Mouse (Mus musculus) hindbrain, postnatal 0 days (tissue): Measurements from ENCODE around the gene Slc27a5. TPM values are rescaled to one million over a fixed set of nuclear protein-coding genes. Genes with fewer than 3 reads are reported as not detected.

Source experiments
- ATAC-seq: fragments of 200-750 bp; cut with Nextera tagmentation; 2 replicates; pipeline ENCODE4 v1.8.0; 2017; ENCODE audit warnings: mild to moderate bottlenecking, moderate TSS enrichment, moderate library complexity
- DNase-seq: peaks from one replicate; pipeline ENCODE4 v3.0.0-alpha.2; 2015; ENCODE audit warnings: low spot score
- H3K27ac ChIP-seq: fragments of 300-500 bp; sonication (generic); 2 replicates; pipeline ENCODE4 v1.5.1; 2014; ENCODE audit warnings: mild to moderate bottlenecking
- H3K27me3 ChIP-seq: fragments of 300-500 bp; sonication (generic); 2 replicates; pipeline ENCODE4 v1.6.1; 2014; ENCODE audit warnings: low read length, mixed read lengths; ENCODE audit not compliant: insufficient read depth
- H3K36me3 ChIP-seq: fragments of 300-500 bp; sonication (generic); 2 replicates; pipeline ENCODE4 v1.6.1; 2014; ENCODE audit warnings: low read length, mixed read lengths; ENCODE audit not compliant: insufficient read depth
- H3K4me1 ChIP-seq: fragments of 300-500 bp; sonication (generic); 2 replicates; pipeline ENCODE4 v1.6.1; 2014; ENCODE audit warnings: antibody characterized with exemption, low read length, mixed read lengths; ENCODE audit not compliant: insufficient read depth
- H3K4me2 ChIP-seq: fragments of 300-500 bp; sonication (generic); 2 replicates; pipeline ENCODE4 v1.6.1; 2014; ENCODE audit warnings: low read depth, mild to moderate bottlenecking, low read length, moderate library complexity, mixed read lengths
- H3K4me3 ChIP-seq: fragments of 300-500 bp; sonication (generic); 2 replicates; pipeline ENCODE4 v1.5.1; 2014; ENCODE audit warnings: low read length
- H3K9ac ChIP-seq: fragments of 300-500 bp; sonication (generic); replicated peaks from 2 replicates; pipeline ENCODE4 v1.6.1; 2014; ENCODE audit warnings: mild to moderate bottlenecking, low read length, moderate library complexity, mixed read lengths
- H3K9me3 ChIP-seq: fragments of 300-500 bp; sonication (generic); 2 replicates; pipeline ENCODE4 v1.6.1; 2016; ENCODE audit warnings: low read length, mixed read lengths
- CTCF ChIP-seq: IDR thresholded peaks from 2 replicates; pipeline ENCODE4 v1.5.1; 2016; ENCODE audit warnings: antibody characterized with exemption, control low read depth, low read depth
- WGBS: fragments of 180-500 bp; shearing (Covaris S2); extraction: QIAGEN DNeasy Blood & Tissue Kit; methylation state at CpG from one replicate; pipeline ENCODE4 v1.1.7; 2014; 5-methylcytosine and 5-hydroxymethylcytosine counted together
- polyA plus RNA-seq: library from polyadenylated mRNA; unstranded; fragments of >200 nt; fragmentation: Nextera tagmentation; extraction: Ambion mirVana; gene quantifications from 2 replicates; pipeline ENCODE4 v1.2.1, GENCODE M21; 2015
- total RNA-seq: library from RNA; depleted of rRNA; stranded (reverse); fragments of >200 nt; gene quantifications from 2 replicates; pipeline ENCODE4 v1.2.3, GENCODE M21; 2014

The Slc27a5 gene
- total and polyA plus RNA-seq, 2 experiments from 2014 or later = 0.29 to 1.7 TPM

DNA sequence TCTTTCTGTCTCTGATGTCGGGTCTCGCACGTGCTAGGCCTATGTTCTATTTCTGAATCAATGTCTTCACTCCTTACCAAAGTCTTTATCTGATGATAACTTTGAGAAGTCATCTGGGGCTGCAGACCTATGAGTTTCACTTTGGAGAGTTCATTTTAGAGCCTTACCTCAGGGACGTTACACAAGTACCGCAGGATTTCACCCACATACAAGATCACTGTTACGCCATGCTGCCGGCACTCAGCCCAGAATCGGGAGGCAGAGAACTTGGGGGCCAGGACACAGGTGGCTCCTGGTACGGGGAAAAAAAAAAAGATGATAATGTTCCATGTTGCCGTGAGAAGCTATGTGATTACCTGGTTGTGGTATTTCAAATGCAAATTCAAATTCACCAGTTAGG, 4.8 kb downstream of the Slc27a5 start:
- WGBS = 90% methylated on average over 10 of the region's 10 CpGs
- no peaks in the 10 kb centered on the region for H3K27me3 ChIP-seq

GRCm38 (mm10) chr7:12992222-12992621, 5.8 kb downstream of the Slc27a5 start:
- 6% methylated on average over 3 of the region's 3 CpGs for WGBS
- no peak for DNase-seq

More for the DNA sequence above, 4.8 kb downstream of the Slc27a5 start:
- no peak for TF ChIP-seq CTCF
- Histone ChIP-seq H3K27ac (no peak overlapping the region), H3K4me3 (no peak overlapping the region), H3K4me2 (no peak overlapping the region), H3K9ac (no peak overlapping the region), H3K4me1 (no peaks in the 10 kb centered on the region), H3K9me3 (no peaks in the 10 kb centered on the region), H3K36me3 (no peaks in the 10 kb centered on the region)
- DNase-seq (no peak), ATAC-seq (no peak)

DNA sequence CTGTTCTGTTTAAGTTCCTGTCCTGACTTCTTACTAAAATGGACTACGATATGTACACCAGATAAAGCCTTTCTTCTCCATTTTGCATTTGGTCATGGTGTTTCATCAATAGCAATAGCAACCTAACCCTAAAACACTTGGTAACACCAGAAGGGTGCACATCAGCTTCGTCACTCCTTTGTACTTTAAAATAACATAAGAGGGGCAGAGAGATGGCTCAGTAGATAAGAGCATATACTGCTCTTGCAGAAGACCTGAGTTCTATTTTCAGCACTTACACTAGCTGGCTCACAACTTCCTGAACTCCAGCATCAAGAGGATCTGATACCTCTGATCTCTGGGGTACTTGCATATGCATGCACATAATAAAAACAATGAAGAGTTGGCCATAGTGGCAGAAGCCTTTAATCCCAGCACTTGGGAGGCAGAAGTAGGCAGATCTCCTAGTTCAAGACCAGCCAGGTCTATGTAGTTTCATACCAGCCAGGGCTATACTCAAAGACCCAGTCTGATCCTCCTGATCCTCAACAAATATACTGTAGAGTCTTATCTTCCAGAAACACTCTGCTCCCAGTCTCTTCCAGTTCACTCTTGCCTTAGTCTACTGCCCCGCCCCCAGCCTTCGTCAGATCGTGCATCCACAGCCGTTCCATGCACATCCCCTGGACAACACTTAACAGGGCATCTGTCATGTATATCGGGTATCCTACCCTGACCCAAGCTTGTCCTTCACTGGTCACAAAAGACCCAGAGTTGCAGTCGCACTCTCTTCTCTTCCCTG, 10.4 kb downstream of the Slc27a5 start:
- Histone ChIP-seq H3K36me3 (no peaks in the 10 kb centered on the region), H3K9me3 (no peaks in the 10 kb centered on the region), H3K27ac (no peak overlapping the region), H3K27me3 (no peaks in the 10 kb centered on the region), H3K9ac (no peak overlapping the region), H3K4me2 (no peak overlapping the region), H3K4me1 (no peaks in the 10 kb centered on the region), H3K4me3 (no peak overlapping the region)
- DNase-seq = no peak
- no peak for TF ChIP-seq CTCF
- WGBS = 86% methylated on average over 8 of the region's 8 CpGs
- ATAC-seq = no peak

More at GRCm38 (mm10) chr7:12992222-12992621, 5.8 kb downstream of the Slc27a5 start:
- Histone ChIP-seq H3K9me3 (no peaks in the 10 kb centered on the region), H3K4me2 (no peak overlapping the region), H3K27me3 (no peaks in the 10 kb centered on the region), H3K4me1 (no peaks in the 10 kb centered on the region), H3K9ac (no peak overlapping the region), H3K27ac (no peak overlapping the region), H3K36me3 (no peaks in the 10 kb centered on the region), H3K4me3 (no peak overlapping the region)
- no peak for ATAC-seq
- peak; percentile 46 for TF ChIP-seq CTCF

DNA sequence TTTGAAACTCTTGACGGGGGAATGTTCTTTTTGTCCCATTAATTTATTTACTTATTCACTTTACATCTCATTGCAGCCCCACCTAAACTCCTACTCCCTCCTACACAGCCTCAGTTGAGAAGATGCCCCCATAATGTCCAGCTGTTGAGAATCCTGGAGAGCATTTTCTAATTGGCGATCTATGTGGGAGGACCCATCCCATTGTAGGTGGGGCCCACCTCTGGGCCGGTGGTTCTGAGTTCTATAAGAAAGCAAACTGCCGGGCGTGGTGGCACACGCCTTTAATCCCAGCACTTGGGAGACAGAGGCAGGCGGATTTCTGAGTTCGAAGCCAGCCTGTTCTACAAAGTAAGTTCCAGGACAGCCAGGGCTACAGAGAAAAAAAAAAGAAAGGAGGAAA, 11.1 kb downstream of the Slc27a5 start:
- ATAC-seq (no peak), DNase-seq (no peak)
- no peak for TF ChIP-seq CTCF
- Histone ChIP-seq H3K4me1 (no peaks in the 10 kb centered on the region), H3K4me2 (no peak overlapping the region), H3K4me3 (no peak overlapping the region), H3K27me3 (no peaks in the 10 kb centered on the region), H3K36me3 (no peaks in the 10 kb centered on the region), H3K9me3 (no peaks in the 10 kb centered on the region), H3K9ac (no peak overlapping the region), H3K27ac (no peak overlapping the region)
- WGBS = 87% methylated on average over 8 of the region's 8 CpGs

DNA sequence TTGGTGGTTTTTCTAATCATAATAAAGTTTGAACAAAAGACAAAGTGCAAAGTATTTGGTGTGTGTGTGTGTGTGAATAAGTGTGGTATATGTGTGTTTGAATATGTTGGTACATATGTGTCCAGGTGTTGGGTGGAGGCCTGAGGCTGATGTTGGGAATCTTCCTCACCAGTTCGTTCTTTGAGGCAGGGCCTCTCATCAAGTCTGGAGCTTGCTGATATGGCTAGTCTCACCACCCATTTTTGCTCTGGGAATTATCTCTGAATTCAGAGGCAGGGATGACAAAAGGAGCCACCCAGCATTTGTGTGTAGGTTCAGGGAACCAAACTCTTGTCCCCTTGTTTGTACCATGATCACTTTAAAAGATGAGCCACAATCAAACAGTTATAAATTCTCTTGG, 12.3 kb downstream of the Slc27a5 start:
- ATAC-seq (no peak), DNase-seq (no peak)
- no peaks in the 10 kb centered on the region for H3K27me3 ChIP-seq
- H3K27ac ChIP-seq = no peak overlapping the region
- no peak overlapping the region for H3K4me2 ChIP-seq
- H3K9ac ChIP-seq = no peak overlapping the region
- H3K9me3 ChIP-seq = no peaks in the 10 kb centered on the region
- no peak overlapping the region for H3K4me3 ChIP-seq
- H3K4me1 ChIP-seq = no peaks in the 10 kb centered on the region
- H3K36me3 ChIP-seq = no peaks in the 10 kb centered on the region
- WGBS = 85% methylated on average over 1 of the region's 1 CpGs
- TF ChIP-seq CTCF = no peak

- DNase-seq = no peak
- Histone ChIP-seq H3K4me3 (no peak overlapping the region), H3K36me3 (no peaks in the 10 kb centered on the region), H3K4me2 (no peak overlapping the region), H3K9me3 (no peaks in the 10 kb centered on the region), H3K9ac (no peak overlapping the region), H3K27me3 (no peaks in the 10 kb centered on the region), H3K4me1 (no peaks in the 10 kb centered on the region), H3K27ac (no peak overlapping the region)
- TF ChIP-seq CTCF = no peak
- ATAC-seq = no peak
- 90% methylated on average over 7 of the region's 7 CpGs for WGBS
Observed at GRCm38 (mm10) chr7:12980291-12980690, 17.7 kb downstream of the Slc27a5 start.

DNA sequence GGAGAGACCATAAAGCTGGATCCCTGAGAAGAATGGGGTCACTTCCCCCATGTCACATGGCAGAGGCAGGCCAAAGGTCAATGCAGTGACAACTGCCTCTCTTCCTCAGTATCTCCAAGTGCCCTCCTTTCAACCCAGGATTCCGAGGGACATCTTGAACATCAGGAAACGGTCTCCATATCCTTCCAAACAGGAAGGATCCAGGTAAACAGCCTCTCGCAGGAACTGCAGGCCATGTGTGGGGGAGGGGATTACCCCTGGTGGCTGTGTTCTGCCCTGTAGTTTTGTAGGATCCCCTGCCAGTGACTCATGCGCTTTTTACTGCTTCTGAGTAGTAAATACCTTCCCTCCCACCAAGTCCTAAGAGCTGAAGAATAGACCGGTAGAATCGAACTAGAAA, 18.2 kb downstream of the Slc27a5 start:
- DNase-seq = no peak
- no peak for ATAC-seq

More for the DNA sequence above, 18.2 kb downstream of the Slc27a5 start:
- Histone ChIP-seq H3K4me2 (no peak overlapping the region), H3K4me1 (no peaks in the 10 kb centered on the region), H3K36me3 (no peaks in the 10 kb centered on the region), H3K9ac (no peak overlapping the region), H3K27ac (no peak overlapping the region), H3K4me3 (no peak overlapping the region), H3K9me3 (no peaks in the 10 kb centered on the region), H3K27me3 (no peaks in the 10 kb centered on the region)
- no peak for TF ChIP-seq CTCF
- 83% methylated on average over 6 of the region's 6 CpGs for WGBS
